Mouse (Mus musculus) liver, adult 2 months (tissue): ENCODE measurements around the gene Cxcr5. TPM values are rescaled to one million over a fixed set of nuclear protein-coding genes. Genes with fewer than 3 reads are reported as not detected.

Source experiments
- DNase-seq: peaks from one replicate; pipeline ENCODE4 v3.0.0-alpha.2; 2011; ENCODE audit warnings: low read depth, low spot score; ENCODE audit errors: extremely low read depth
- H3K27ac ChIP-seq: fragments of 200-500 bp; replicated peaks from 2 replicates; pipeline ENCODE4 v1.5.1; 2012; ENCODE audit warnings: low read depth, mild to moderate bottlenecking, control low read depth, inconsistent platforms, low read length; ENCODE audit not compliant: insufficient read depth
- H3K27me3 ChIP-seq: fragments of 200-500 bp; 2 replicates; pipeline ENCODE4 v1.6.1; 2012; ENCODE audit warnings: mild to moderate bottlenecking, moderate library complexity, low read length, inconsistent platforms; ENCODE audit not compliant: control insufficient read depth, insufficient read depth
- H3K36me3 ChIP-seq: fragments of 200-500 bp; 2 replicates; pipeline ENCODE4 v1.6.1; 2012; ENCODE audit warnings: low read length, inconsistent platforms; ENCODE audit not compliant: control insufficient read depth, insufficient read depth
- H3K4me1 ChIP-seq: fragments of 200-500 bp; 2 replicates; pipeline ENCODE4 v1.6.1; 2011; ENCODE audit warnings: low read length; ENCODE audit not compliant: control insufficient read depth, insufficient read depth
- H3K4me3 ChIP-seq: fragments of 200-500 bp; 2 replicates; pipeline ENCODE4 v1.5.1; 2011; ENCODE audit warnings: low read depth, mild to moderate bottlenecking, control low read depth, low read length, moderate library complexity; ENCODE audit not compliant: insufficient read depth
- H3K79me2 ChIP-seq: fragments of 200-500 bp; 2 replicates; pipeline ENCODE4 v1.6.1; 2012; ENCODE audit warnings: inconsistent platforms, mild to moderate bottlenecking, low read length, moderate library complexity; ENCODE audit not compliant: control insufficient read depth, insufficient read depth
- H3K9ac ChIP-seq: fragments of 200-500 bp; 2 replicates; pipeline ENCODE4 v1.6.1; 2012; ENCODE audit warnings: low read depth, mild to moderate bottlenecking, control low read depth, inconsistent platforms, low read length
- CTCF ChIP-seq: fragments of 200-500 bp; IDR thresholded peaks from 2 replicates; pipeline ENCODE4 v1.5.1; 2011; ENCODE audit warnings: low read depth, low read length, control low read depth
- POLR2A ChIP-seq: fragments of 200-500 bp; IDR thresholded peaks from 2 replicates; pipeline ENCODE4 v1.6.1; 2011; ENCODE audit warnings: low read length, control low read depth; ENCODE audit not compliant: insufficient read depth; ENCODE audit errors: extremely low read depth
- WGBS: fragments of 180-500 bp; shearing (Covaris S2); methylation state at CpG from one replicate; pipeline ENCODE4 v1.1.7; 2018; 5-methylcytosine and 5-hydroxymethylcytosine counted together
- polyA plus RNA-seq: library from polyadenylated mRNA; depleted of rRNA; stranded (reverse); fragments of >200 nt; gene quantifications from 2 replicates; pipeline ENCODE4 v1.2.3, GENCODE M21; 2012
- total RNA-seq: library from RNA; depleted of rRNA; stranded (reverse); fragments of >200 nt; gene quantifications from 2 replicates; pipeline ENCODE4 v1.2.3, GENCODE M21; 2014

Gene Cxcr5
- total and polyA plus RNA-seq, 2 experiments: 0.18 to 1.4 TPM

GRCm38 (mm10) chr9:44604290-44604778, 42.7 kb upstream of the Cxcr5 start:
- H3K4me3 ChIP-seq: peak overlapping the region; percentile 95
- H3K79me2 ChIP-seq: peaks cover 34% of the 10 kb centered on the region; the same call in 1 of the 2 replicates
- under 1% methylated on average over 52 of the region's 65 CpGs for WGBS
- H3K27me3 ChIP-seq: no peaks in the 10 kb centered on the region
- H3K27ac ChIP-seq: peak overlapping the region; percentile 83
- TF ChIP-seq CTCF (no peak), POLR2A (no peak; the same call in 1 of the 2 replicates)
- DNase-seq: peak; percentile 33
- peak overlapping the region; percentile 96 for H3K9ac ChIP-seq
- peaks cover 11% of the 10 kb centered on the region for H3K36me3 ChIP-seq
- H3K4me1 ChIP-seq: peaks cover 19% of the 10 kb centered on the region

DNA sequence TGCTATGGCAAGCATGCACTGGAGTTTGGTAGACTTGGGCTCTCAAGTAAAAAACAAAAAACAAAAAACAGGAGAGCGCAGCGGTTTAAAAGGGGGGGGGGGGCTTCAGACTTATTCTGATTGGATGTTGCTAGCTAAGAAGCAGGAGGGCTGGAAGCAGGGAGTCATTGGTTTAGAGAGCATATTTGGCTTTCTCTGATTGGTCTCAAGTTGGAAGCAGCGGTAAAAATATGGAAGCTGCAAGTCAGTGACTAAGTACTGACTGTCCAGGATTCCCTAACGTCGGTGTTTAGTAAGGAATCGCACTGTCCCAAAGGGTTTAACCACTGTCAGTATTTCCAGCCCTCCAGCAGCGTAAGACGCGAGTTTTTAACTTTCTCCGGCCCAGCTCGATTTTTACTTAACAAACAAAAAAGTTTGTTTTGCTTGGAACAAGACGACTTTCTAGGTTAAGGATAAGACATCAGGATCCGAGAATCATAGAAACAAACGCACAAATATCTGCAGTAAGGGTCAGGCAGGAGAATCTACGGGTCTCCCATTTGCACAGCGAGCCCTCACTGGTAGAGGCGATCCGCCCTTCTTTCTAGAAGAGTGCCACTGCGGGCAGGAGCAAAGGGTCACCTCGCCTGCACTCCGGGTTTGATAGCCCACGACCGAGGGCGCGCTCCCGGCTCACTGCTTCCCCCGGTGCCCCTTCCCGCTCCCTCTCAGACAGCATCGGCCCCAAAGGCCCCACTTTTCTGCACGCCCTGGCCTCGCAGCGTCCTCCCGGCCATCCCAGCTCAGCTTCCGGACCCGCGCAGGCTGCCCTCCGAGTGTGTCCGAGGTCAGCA, 42.0 kb upstream of the Cxcr5 start:
- peaks cover 6% of the 10 kb centered on the region; the same call in 1 of the 2 replicates for H3K36me3 ChIP-seq
- H3K27me3 ChIP-seq: no peaks in the 10 kb centered on the region
- peak overlapping the region; percentile 95 for H3K4me3 ChIP-seq
- peak; percentile 87 for DNase-seq
- TF ChIP-seq CTCF (no peak), POLR2A (no peak)
- H3K9ac ChIP-seq: peak overlapping the region; percentile 96
- H3K27ac ChIP-seq: peak overlapping the region; percentile 83
- WGBS: under 1% methylated on average over 38 of the region's 38 CpGs
- peaks cover 29% of the 10 kb centered on the region; the same call in 1 of the 2 replicates for H3K79me2 ChIP-seq
- peaks cover 18% of the 10 kb centered on the region for H3K4me1 ChIP-seq

DNA sequence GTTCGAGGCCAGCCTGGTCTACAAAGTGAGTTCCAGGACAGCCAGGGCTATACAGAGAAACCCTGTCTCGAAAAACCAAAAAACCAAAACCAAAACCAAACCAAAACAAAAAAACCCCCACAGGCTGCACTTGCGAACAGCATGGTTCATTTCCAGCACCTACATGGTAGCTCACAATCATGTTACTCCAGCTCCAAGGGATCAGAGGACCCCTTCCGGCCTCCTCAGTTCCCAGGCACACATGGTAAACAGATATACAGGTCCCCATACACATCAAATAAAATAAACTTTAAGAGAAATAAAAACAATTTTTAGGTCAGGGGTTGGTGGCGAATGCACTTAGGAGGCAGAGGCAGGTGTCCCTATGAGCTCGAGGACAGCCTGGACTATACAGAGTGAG, 41.1 kb upstream of the Cxcr5 start:
- no peak for TF ChIP-seq POLR2A
- Histone ChIP-seq H3K4me1 (peaks cover 12% of the 10 kb centered on the region), H3K4me3 (no peak overlapping the region; the same call in 1 of the 2 replicates), H3K27ac (0 out of 2 replicates have a peak overlapping the region, but pooled peaks have one; percentile 23), H3K36me3 (no peaks in the 10 kb centered on the region), H3K9ac (peak overlapping the region; percentile 44), H3K79me2 (peaks cover 23% of the 10 kb centered on the region; the same call in 1 of the 2 replicates), H3K27me3 (no peaks in the 10 kb centered on the region)
- WGBS: 76% methylated on average over 6 of the region's 6 CpGs
- DNase-seq: no peak

DNA sequence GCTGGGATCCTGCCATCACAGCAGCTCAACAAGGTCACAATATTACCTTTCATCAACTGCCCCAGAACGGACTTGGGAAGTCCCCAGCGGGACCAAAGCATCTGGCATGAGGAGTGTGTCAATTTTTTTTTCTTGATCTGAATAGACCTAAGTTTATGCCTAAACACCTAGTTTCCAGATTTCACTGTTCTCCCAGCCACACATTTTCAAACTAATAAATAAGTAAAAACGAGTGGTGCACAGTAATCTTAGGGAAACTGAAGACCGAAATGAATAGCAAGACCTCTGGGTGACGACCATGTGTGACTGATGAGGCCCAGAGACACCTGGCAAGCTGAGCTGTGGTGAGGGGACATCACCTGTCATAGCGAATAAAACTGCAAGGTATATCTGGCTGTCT, 39.1 kb upstream of the Cxcr5 start:
- no peak overlapping the region for H3K9ac ChIP-seq
- H3K4me3 ChIP-seq: no peak overlapping the region
- no peak for DNase-seq
- H3K27me3 ChIP-seq: no peaks in the 10 kb centered on the region
- 79% methylated on average over 6 of the region's 6 CpGs for WGBS
- peaks cover 18% of the 10 kb centered on the region; the same call in 1 of the 2 replicates for H3K79me2 ChIP-seq
- no peak for TF ChIP-seq CTCF
- no peak for TF ChIP-seq POLR2A
- peaks cover 4% of the 10 kb centered on the region; the same call in 1 of the 2 replicates for H3K4me1 ChIP-seq
- H3K36me3 ChIP-seq: no peaks in the 10 kb centered on the region
- H3K27ac ChIP-seq: no peak overlapping the region

DNA sequence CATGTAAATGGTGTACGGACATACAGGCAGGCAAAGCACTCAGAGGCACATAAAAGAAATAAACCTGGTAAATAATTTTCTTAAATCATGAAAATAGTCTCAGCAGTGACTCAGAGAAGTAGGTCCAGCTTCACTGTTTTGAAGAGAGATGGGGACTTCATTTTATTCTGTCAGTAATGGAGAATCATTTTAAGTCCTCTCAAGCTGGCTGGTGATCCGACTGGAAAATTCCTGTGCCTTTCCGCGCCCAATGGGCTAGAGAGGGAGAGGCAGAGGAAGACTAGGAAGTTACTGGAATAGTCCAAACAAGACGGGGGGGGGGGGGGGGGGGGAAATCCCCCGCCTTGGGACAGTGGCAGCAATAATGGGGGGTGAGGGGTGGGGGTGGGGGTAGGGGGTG, 37.9 kb upstream of the Cxcr5 start:
- no peak for DNase-seq
- no peak for TF ChIP-seq POLR2A
- TF ChIP-seq CTCF: no peak
- WGBS: 30% methylated on average over 5 of the region's 6 CpGs

More for the DNA sequence above, 37.9 kb upstream of the Cxcr5 start:
- no peak overlapping the region for H3K4me3 ChIP-seq
- H3K27ac ChIP-seq: no peak overlapping the region
- H3K36me3 ChIP-seq: no peaks in the 10 kb centered on the region
- H3K27me3 ChIP-seq: no peaks in the 10 kb centered on the region
- H3K9ac ChIP-seq: no peak overlapping the region
- peaks cover 4% of the 10 kb centered on the region; the same call in 1 of the 2 replicates for H3K4me1 ChIP-seq
- H3K79me2 ChIP-seq: peaks cover 7% of the 10 kb centered on the region; the same call in 1 of the 2 replicates
